Mouse (Mus musculus) adrenal gland, adult (tissue): Measurements from ENCODE around the gene Fam173b.
"Not testable (repeated sequence)": the region's sequence is repeated elsewhere in the genome, so short reads cannot be mapped to it uniquely, and the experiment has no call there.

Experiments used
- DNase-seq, 2 experiments: peaks; one replicate each; pipeline ENCODE4 v3.0.0; 2022 to 2023; ENCODE audit warnings: low spot score in 1 of 2; ENCODE audit not compliant: inconsistent age in 2 of 2

Gene Fam173b

GRCm38 (mm10) chr15:31601646-31602374 is at the start of gene Fam173b, which contains the start of gene Cct5:
Fam173b (plus strand) TSS chr15:31601852.
Cct5 (minus strand) TSS chr15:31601804.
- DNase-seq: peak; percentile 98 to 100

DNA sequence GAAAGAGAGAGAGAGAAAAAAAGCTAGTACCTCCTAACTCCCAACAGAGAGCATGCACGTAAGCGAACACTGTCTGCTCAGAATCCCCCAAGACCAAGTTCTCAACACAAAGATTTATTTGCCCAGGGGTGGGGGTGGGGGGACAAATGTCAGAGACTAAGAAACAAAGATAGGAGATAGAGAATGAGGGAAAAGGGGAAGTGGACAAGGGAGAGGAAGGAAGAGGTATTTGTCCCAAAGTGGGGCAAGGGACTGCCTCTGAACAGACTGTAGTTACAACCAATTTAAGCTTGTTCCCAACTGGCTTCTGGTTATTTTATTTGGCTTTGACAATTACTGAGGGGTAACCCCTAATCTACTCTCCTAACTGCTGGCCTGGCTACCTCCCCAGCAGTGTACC is 46.8 kb upstream of the Fam173b start:
- no peak for DNase-seq

DNA sequence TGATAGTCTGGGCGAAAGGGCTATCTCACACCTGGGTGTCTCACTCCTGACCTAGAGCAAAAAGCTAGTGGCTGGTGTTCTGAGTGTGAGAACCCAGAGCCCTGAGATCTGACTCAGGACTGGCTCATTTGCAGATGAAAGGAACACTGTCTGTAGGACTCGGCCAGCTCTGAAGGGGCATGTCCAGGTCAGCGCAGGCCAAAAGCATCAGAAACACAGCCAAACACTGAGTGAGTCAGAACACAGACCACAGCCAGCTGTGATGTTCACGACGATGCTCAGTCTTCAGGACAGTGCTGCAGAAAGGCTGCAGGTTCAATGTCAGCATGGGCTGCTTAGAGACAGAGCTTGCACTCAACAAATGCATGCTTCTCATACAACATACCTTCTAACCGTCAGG is 40.3 kb upstream of the Fam173b start:
- peak; percentile 74 to 77 for DNase-seq

DNA sequence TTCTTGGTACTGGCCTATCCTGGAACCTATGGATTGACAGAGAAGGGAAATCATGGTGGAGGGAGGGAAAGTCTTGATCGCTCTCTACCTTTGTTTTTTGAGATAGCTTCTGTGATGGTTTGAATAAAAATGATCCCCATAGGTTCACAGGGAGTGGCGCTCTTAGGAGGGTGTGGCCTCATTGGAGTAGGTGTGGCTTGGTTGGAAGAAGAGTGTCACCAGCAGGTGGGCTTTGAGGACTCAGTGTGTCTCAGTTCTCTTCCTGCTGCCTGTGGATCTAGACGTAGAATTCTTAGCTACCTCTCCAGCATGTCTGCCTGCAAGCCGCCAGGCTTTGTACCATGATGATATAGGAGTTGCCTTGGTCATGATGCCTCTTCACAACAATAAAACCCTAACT is 39.7 kb upstream of the Fam173b start:
- no peak for DNase-seq

DNA sequence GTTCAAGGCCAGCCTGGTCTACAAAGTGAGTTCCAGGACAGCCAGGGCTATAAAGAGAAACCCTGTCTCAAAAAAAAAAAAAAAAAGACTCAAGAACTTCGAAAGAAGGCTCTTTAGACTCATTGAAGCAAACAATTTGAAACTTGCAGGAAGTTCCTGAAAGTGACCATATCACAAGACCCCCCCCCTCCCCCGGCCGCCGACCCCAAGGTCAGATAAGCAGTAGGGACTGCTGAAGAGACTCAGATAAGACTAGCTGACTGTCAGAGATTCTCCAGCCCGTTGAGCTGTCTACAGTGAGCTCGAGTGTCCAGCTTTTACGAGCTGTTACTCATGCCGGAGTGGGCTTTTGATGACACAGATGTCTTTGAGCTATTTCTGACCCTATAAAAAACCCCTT is 38.8 kb upstream of the Fam173b start:
- no peak for DNase-seq

- peak; percentile 73 to 91 for DNase-seq
Measured at GRCm38 (mm10) chr15:31563577-31564546, 37.8 kb upstream of the Fam173b start.

DNA sequence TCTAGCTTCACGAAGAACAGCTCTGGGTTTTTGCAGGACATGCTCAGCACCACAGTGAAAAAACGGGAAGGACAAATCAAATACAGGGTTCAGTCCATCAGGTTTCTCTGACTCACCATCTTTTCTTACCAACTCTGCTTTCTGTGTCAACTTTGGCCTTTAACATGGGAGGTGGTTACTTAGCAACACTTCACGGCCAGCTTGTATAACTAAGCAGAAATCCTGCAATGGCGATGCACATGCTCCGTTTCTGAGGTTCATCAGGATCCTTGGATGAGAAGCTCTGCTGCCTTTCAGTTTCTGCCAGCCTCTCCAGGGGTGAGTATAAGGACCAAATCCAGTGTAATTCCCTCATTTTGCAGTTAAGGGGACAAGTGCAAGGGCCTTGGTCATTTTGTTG is 36.5 kb upstream of the Fam173b start, which contains the start of gene Cmbl:
Cmbl (plus strand) TSS at position 206 of the 400 bp plus-strand sequence.
- peak; percentile 73 to 87 for DNase-seq

DNA sequence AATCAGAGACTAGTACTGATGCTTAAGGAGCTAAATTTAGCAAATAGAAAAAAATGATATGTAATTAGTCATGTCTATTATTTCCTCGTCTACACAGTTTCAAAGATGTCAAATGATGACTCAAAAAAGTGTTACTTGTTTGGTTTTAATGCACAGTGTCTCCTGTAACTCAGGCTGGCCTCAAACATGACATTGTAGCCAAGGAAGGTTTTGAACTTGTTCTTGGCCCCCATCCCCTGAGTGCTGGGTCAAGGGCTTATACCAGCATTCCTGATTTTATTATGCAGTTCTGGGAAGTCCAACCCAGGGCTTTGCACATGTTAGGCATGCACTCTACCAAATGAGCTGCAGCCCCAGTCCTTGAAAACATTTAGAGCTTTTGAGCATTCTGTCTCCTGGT is 35.9 kb upstream of the Fam173b start:
- DNase-seq: peak in 1 of 2 experiments; percentile 73

GRCm38 (mm10) chr15:31567431-31567830 is 34.2 kb upstream of the Fam173b start:
- DNase-seq: peak in 1 of 2 experiments; percentile 73

- DNase-seq: peak; percentile 84 to 93
Measured at GRCm38 (mm10) chr15:31568581-31568996, 33.1 kb upstream of the Fam173b start.

DNA sequence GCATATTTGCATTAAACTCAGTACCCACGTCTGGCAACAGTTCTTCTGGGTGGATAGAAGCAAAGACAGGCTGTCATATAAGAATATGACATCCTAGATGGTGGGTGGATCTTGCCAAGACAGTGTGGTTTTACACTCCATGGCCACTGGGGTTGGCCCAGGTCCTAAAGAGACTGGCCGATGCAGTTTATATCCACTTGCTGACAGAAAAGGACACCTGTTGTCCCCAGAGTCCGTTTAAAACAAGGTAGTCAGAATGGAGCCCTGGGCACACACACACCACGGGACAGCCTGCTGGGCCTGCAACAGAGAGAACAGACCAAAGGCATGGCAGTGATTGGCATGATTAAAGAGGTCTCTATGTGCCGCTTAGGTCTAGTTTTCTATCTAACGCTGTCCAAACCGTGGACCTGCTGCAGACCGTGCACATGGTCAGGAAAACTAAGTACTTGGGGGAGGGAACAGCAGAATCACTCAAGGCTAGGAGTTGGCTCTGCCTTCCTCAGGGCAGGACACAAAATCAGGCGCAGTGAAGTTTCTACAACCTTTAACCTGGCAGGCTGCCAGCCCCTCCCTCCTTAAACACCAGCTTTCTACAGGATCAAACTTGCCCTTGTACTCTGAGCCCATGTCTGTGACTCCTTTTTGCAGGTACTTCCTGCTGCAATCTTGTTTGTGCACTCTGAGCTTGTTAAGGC is 32.2 kb upstream of the Fam173b start:
- DNase-seq: peak; percentile 76 to 90

DNA sequence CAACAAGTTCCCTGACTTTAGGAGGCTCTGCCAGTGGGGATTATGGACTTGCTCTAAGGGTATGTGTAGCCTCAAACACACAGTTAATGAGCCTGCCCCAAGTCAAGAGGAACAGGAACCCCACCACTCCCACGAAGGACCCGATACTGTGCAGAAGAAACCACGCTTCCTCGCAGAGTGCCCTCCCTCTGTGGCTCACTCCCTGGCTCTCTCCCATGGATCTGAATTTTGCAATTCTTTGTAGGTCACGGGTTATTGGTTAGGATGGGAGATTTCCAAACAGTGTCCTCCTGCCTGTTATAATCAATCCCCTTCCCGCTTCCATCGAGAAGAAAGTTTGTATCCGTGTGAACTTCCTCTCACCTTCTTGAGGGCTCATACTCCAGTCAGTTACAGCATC is 30.7 kb upstream of the Fam173b start:
- DNase-seq: peak in 1 of 2 experiments; percentile 85

DNA sequence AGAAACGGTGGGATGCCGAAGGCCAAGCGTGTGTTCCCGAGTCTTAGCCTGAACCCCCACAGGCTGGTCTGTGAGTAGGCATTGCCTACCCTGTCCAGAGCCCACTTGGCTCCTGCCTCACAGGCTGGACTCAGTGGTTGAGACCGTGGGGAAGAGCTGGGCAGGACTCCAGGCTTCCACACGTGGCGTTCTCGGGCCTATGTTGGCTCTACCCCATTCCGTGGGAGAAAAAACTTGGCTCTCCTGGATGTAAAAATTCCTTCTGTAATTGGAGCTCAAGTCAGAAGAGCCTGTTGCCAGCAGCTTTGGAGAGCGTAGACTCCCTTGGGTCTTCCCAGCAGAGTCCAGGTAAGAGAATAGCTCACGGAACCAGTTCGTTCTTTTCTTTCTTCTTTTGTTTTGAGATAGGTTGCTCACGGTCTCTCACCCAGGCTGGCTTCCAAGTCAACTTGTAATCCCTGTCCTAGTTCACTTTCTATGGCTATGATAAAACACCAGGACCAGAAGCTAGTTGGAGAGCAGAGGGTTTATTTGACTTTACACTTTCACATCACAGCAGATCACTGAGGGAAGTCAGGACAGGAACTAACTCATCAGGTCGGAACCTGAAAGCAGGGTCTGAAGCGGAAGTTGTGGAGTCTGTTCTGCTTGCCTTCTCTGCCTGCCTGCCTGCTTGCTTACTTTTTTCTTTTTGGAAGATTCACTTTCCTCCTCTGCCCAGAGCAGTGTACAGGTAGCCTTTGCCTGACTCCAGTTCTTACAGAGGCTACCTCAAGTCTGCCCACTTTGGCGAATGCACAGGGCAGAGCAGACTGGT is 29.5 kb upstream of the Fam173b start:
- peak in 1 of 2 experiments; percentile 62 for DNase-seq

GRCm38 (mm10) chr15:31573287-31573686 is 28.4 kb upstream of the Fam173b start:
- no peak for DNase-seq

- DNase-seq: no peak
Measured at GRCm38 (mm10) chr15:31573692-31574091, 28.0 kb upstream of the Fam173b start.

DNA sequence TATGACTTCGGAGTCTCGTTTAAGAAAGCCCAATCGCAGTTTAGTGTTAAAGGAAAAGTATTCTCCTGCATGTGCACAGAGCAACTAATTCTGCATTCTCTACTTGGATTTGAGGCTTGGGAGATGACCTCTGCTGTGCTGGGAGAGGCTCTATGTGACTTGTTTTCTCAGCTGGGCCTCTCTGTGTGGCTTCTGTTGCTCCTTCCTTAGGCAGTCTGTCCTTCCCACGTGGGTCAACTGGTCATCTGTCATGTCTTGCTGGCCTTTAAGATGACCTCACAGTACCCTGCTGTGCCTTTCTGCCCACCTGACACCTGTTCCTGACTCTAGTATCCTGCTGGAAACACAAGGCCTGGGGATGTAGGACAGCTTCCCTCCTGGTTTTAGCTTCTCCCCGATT is 25.6 kb upstream of the Fam173b start:
- DNase-seq: peak in 1 of 2 experiments; percentile 64

DNA sequence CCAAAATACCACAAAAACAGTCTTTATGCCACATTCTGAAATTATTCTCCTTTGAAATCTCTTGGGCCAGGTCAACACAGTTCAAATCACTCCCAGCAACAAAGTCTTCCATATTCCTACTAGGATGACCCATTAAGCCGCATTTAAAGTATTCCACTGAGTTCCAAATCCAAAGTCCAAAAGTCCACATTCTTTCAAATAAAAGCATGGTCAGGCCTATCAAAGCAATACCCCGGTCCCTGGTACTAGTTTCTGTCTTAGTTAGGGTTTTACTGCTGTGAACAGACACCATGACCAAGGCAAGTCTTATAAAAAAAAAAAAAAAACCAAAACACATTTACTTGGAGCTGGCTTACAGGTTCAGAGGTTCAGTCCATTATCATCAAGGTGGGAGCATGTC is 20.6 kb upstream of the Fam173b start:
- DNase-seq: not testable (repeated sequence)

- peak; percentile 82 to 94 for DNase-seq
Measured at GRCm38 (mm10) chr15:31583304-31584085, 18.2 kb upstream of the Fam173b start.

DNA sequence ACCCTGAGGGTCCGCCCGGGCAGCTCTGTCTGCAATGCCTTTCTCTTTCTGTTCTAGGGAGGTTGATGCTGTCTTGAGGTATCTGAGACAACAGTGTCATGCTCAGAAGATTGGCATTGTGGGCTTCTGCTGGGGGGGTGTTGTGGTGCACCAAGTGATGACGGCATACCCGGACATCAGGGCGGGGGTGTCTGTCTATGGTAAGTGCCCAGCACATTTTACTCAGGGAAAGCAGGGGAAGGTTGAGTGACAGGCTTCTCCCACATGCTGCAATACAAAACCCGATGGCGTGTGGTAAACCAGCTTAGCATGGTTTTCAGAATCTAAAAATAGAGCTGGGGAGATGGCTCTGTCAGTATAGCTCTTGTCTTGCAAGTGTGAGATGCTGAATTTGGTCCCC is 16.4 kb upstream of the Fam173b start:
- no peak for DNase-seq
